Mouse (Mus musculus): Measurements from ENCODE around the gene Ints5. TPM values are rescaled to one million over a fixed set of nuclear protein-coding genes. Genes with fewer than 3 reads are reported as not detected.
"Not testable (repeated sequence)": the region's sequence is repeated elsewhere in the genome, so short reads cannot be mapped to it uniquely, and the experiment has no call there.

Ints5 gene
- polyA plus RNA-seq, 1 experiment from 2014 or later = 30.5 TPM

DNA sequence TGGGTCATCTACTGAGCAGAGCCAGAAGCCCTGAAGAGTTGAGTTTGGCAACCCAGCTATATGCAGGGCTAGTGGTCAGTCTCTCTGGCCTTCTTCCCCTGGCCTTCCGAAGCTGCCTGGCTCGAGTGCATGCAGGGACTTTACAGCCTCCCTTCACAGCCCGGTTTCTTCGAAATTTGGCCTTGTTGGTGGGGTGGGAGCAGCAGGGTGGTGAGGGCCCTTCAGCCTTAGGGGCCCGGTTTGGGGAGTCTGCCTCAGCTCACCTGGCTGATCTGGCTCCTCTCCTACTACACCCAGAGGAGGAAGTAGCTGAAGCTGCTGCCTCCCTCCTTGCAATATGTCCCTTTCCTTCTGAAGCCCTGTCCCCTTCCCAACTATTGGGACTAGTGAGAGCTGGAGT lies 3.4 kb downstream of the Ints5 start:
- not testable (repeated sequence) for H3K9ac ChIP-seq (replicated peaks; ENCODE audit: low read length)

GRCm38 (mm10) chr19:8897211-8897864 lies 4.5 kb downstream of the Ints5 start:
- Histone ChIP-seq H3K9ac (replicated peaks; ENCODE audit: low read length) (peak overlapping the region; percentile 46), H3K4me2 (ENCODE audit: low read depth, low read length) (peak overlapping the region; percentile 44), H3K27ac (replicated peaks; ENCODE audit: low read depth, low read length) (peak overlapping the region; percentile 56; the same call in 1 of the 2 replicates), H3K4me3 (ENCODE audit: low read depth, low read length) (peak overlapping the region; percentile 80)
- 22% methylated on average over 21 of the region's 21 CpGs for WGBS
- not testable (repeated sequence) for H3K4me1 ChIP-seq (ENCODE audit: control insufficient read depth, insufficient read depth, low read length); H3K27me3 ChIP-seq (ENCODE audit: control insufficient read depth, insufficient read depth, low read length); H3K36me3 ChIP-seq (replicated peaks; ENCODE audit: control insufficient read depth, insufficient read depth, low read depth, low read length); H3K9me3 ChIP-seq (replicated peaks; ENCODE audit: control insufficient read depth, low read length)
- peak; percentile 19 for ATAC-seq (replicated peaks; ENCODE audit: insufficient number of reproducible peaks, low FRiP score, low TSS enrichment, low read depth)
- DNase-seq (ENCODE audit: low spot score) = peak; percentile 47

More for the DNA sequence above, 3.4 kb downstream of the Ints5 start:
- H3K27ac ChIP-seq (replicated peaks; ENCODE audit: low read depth, low read length); H3K4me1 ChIP-seq (ENCODE audit: control insufficient read depth, insufficient read depth, low read length); H3K4me3 ChIP-seq (ENCODE audit: low read depth, low read length); H3K9me3 ChIP-seq (replicated peaks; ENCODE audit: control insufficient read depth, low read length); H3K4me2 ChIP-seq (ENCODE audit: low read depth, low read length); H3K27me3 ChIP-seq (ENCODE audit: control insufficient read depth, insufficient read depth, low read length); ATAC-seq (replicated peaks; ENCODE audit: insufficient number of reproducible peaks, low FRiP score, low TSS enrichment, low read depth); DNase-seq (ENCODE audit: low spot score); H3K36me3 ChIP-seq (replicated peaks; ENCODE audit: control insufficient read depth, insufficient read depth, low read depth, low read length): not testable (repeated sequence)
- WGBS = 85% methylated on average over 5 of the region's 5 CpGs

GRCm38 (mm10) chr19:8897865-8898495 lies 5.2 kb downstream of the Ints5 start, which contains the start of gene Ganab:
Gene Ganab (plus strand): TSS chr19:8898071.
- H3K27me3 ChIP-seq (ENCODE audit: control insufficient read depth, insufficient read depth, low read length) = no peaks in the 10 kb centered on the region
- peak within 1 kb of the TSS; percentile 80 for H3K4me3 ChIP-seq (ENCODE audit: low read depth, low read length)
- H3K4me2 ChIP-seq (ENCODE audit: low read depth, low read length) = peak within 1 kb of the TSS; percentile 72
- ATAC-seq (replicated peaks; ENCODE audit: insufficient number of reproducible peaks, low FRiP score, low TSS enrichment, low read depth) (peak; percentile 98), DNase-seq (ENCODE audit: low spot score) (peak; percentile 99)
- H3K36me3 ChIP-seq (replicated peaks; ENCODE audit: control insufficient read depth, insufficient read depth, low read depth, low read length) = peaks cover 3% of the 10 kb centered on the region
- no peaks in the 10 kb centered on the region for H3K9me3 ChIP-seq (replicated peaks; ENCODE audit: control insufficient read depth, low read length)
- WGBS = under 1% methylated on average over 53 of the region's 53 CpGs
- H3K27ac ChIP-seq (replicated peaks; ENCODE audit: low read depth, low read length) = peak within 1 kb of the TSS; percentile 78
- H3K4me1 ChIP-seq (ENCODE audit: control insufficient read depth, insufficient read depth, low read length) = no peaks in the 10 kb centered on the region
- H3K9ac ChIP-seq (replicated peaks; ENCODE audit: low read length) = peak within 1 kb of the TSS; percentile 81

DNA sequence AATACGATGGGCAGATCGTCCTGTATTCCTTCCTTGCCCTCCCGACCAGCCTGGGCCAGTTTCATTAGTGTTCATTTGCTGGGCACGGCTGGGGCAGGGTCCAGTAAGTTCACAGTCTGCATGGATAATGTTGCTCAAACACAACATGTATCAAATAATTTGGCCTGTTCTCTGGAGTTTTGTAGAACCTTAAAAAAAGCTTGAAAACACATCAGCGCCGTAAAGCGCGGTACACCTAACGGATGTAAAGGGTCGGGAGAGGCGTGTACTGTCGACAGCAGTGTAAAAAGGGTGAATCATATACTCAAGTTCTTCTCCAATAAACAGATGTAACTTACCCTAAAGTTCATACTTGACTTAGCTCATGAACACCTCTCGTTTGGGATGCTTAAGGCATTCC lies 5.8 kb downstream of the Ints5 start:
- DNase-seq (ENCODE audit: low spot score) (no peak), ATAC-seq (replicated peaks; ENCODE audit: insufficient number of reproducible peaks, low FRiP score, low TSS enrichment, low read depth) (0 out of 2 replicates have a peak, but pooled peaks have one; percentile 1)
- peak overlapping the region; percentile 80 for H3K4me3 ChIP-seq (ENCODE audit: low read depth, low read length)
- WGBS = 12% methylated on average over 13 of the region's 13 CpGs
- H3K9me3 ChIP-seq (replicated peaks; ENCODE audit: control insufficient read depth, low read length) = no peaks in the 10 kb centered on the region
- peak overlapping the region; percentile 81 for H3K9ac ChIP-seq (replicated peaks; ENCODE audit: low read length)
- peak overlapping the region; percentile 72 for H3K4me2 ChIP-seq (ENCODE audit: low read depth, low read length)
- no peaks in the 10 kb centered on the region for H3K4me1 ChIP-seq (ENCODE audit: control insufficient read depth, insufficient read depth, low read length)
- no peaks in the 10 kb centered on the region for H3K27me3 ChIP-seq (ENCODE audit: control insufficient read depth, insufficient read depth, low read length)
- H3K27ac ChIP-seq (replicated peaks; ENCODE audit: low read depth, low read length) = peak overlapping the region; percentile 78; the same call in 1 of the 2 replicates
- H3K36me3 ChIP-seq (replicated peaks; ENCODE audit: control insufficient read depth, insufficient read depth, low read depth, low read length) = peaks cover 3% of the 10 kb centered on the region

DNA sequence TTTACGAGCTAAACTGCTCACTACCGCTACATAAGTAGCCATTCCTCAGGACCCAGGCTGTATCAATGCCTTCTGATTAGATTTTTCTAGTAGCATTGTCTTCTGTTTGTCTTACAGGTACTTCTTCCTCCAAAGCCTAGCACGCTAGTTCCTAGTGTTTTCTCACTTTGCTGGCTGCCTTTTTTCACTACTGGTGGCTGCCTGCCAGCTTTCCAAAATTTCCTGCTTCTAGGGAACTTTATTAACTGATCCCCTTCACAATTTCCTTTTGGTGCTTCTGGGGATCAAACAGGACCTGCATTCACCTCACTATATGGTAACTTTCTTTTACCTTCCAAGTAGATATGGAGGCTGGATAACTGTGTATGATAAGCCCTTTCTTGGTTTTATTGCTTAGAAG lies 6.3 kb downstream of the Ints5 start:
- DNase-seq (ENCODE audit: low spot score) = no peak
- Histone ChIP-seq H3K9ac (replicated peaks; ENCODE audit: low read length) (peak overlapping the region; percentile 81), H3K4me3 (ENCODE audit: low read depth, low read length) (peak overlapping the region; percentile 80), H3K27ac (replicated peaks; ENCODE audit: low read depth, low read length) (no peak overlapping the region), H3K27me3 (ENCODE audit: control insufficient read depth, insufficient read depth, low read length) (no peaks in the 10 kb centered on the region), H3K36me3 (replicated peaks; ENCODE audit: control insufficient read depth, insufficient read depth, low read depth, low read length) (peaks cover 3% of the 10 kb centered on the region), H3K4me1 (ENCODE audit: control insufficient read depth, insufficient read depth, low read length) (no peaks in the 10 kb centered on the region), H3K4me2 (ENCODE audit: low read depth, low read length) (peak overlapping the region; percentile 72), H3K9me3 (replicated peaks; ENCODE audit: control insufficient read depth, low read length) (no peaks in the 10 kb centered on the region)
- WGBS = 68% methylated on average over 3 of the region's 3 CpGs
- no peak for ATAC-seq (replicated peaks; ENCODE audit: insufficient number of reproducible peaks, low FRiP score, low TSS enrichment, low read depth)

DNA sequence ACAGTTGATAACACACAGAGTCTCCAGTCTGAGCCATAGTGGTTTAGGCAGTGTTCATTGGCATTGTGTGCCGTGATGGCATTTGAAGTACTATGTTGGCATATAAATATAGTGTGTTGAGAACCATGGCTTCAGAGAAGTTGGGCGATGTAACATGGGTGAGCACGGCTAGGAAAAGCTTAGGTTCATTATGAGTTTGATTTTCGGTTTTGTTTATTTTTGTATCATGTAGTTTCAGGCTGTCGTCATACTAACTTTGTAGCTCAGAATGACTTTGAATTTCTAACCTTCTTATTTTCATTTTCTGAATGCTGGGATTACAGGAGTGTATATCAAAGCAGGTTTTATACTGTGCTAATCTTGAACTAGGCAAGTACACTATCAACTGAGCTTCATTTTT lies 10.6 kb downstream of the Ints5 start:
- Histone ChIP-seq H3K27ac (replicated peaks; ENCODE audit: low read depth, low read length) (no peak overlapping the region), H3K9ac (replicated peaks; ENCODE audit: low read length) (no peak overlapping the region), H3K4me2 (ENCODE audit: low read depth, low read length) (no peak overlapping the region), H3K9me3 (replicated peaks; ENCODE audit: control insufficient read depth, low read length) (no peaks in the 10 kb centered on the region), H3K4me3 (ENCODE audit: low read depth, low read length) (no peak overlapping the region), H3K4me1 (ENCODE audit: control insufficient read depth, insufficient read depth, low read length) (no peaks in the 10 kb centered on the region), H3K27me3 (ENCODE audit: control insufficient read depth, insufficient read depth, low read length) (no peaks in the 10 kb centered on the region), H3K36me3 (replicated peaks; ENCODE audit: control insufficient read depth, insufficient read depth, low read depth, low read length) (peaks cover 12% of the 10 kb centered on the region)
- DNase-seq (ENCODE audit: low spot score) (no peak), ATAC-seq (replicated peaks; ENCODE audit: insufficient number of reproducible peaks, low FRiP score, low TSS enrichment, low read depth) (no peak)
- WGBS = 92% methylated on average over 5 of the region's 5 CpGs

- no peak for ATAC-seq (replicated peaks; ENCODE audit: insufficient number of reproducible peaks, low FRiP score, low TSS enrichment, low read depth)
- H3K9ac ChIP-seq (replicated peaks; ENCODE audit: low read length) = no peak overlapping the region
- 89% methylated on average over 6 of the region's 6 CpGs for WGBS
- no peaks in the 10 kb centered on the region for H3K9me3 ChIP-seq (replicated peaks; ENCODE audit: control insufficient read depth, low read length)
- no peaks in the 10 kb centered on the region for H3K4me1 ChIP-seq (ENCODE audit: control insufficient read depth, insufficient read depth, low read length)
- no peak overlapping the region for H3K27ac ChIP-seq (replicated peaks; ENCODE audit: low read depth, low read length)
- H3K27me3 ChIP-seq (ENCODE audit: control insufficient read depth, insufficient read depth, low read length) = no peaks in the 10 kb centered on the region
- H3K36me3 ChIP-seq (replicated peaks; ENCODE audit: control insufficient read depth, insufficient read depth, low read depth, low read length) = peaks cover 33% of the 10 kb centered on the region
- no peak overlapping the region for H3K4me3 ChIP-seq (ENCODE audit: low read depth, low read length)
- H3K4me2 ChIP-seq (ENCODE audit: low read depth, low read length) = no peak overlapping the region
- no peak for DNase-seq (ENCODE audit: low spot score)
Observed at GRCm38 (mm10) chr19:8908531-8908930, 15.7 kb downstream of the Ints5 start.

- DNase-seq (ENCODE audit: low spot score) = no peak
- no peaks in the 10 kb centered on the region for H3K27me3 ChIP-seq (ENCODE audit: control insufficient read depth, insufficient read depth, low read length)
- H3K4me1 ChIP-seq (ENCODE audit: control insufficient read depth, insufficient read depth, low read length) = no peaks in the 10 kb centered on the region
- H3K27ac ChIP-seq (replicated peaks; ENCODE audit: low read depth, low read length) = no peak overlapping the region
- no peak overlapping the region for H3K9ac ChIP-seq (replicated peaks; ENCODE audit: low read length)
- 90% methylated on average over 5 of the region's 5 CpGs for WGBS
- H3K4me3 ChIP-seq (ENCODE audit: low read depth, low read length) = no peak overlapping the region
- ATAC-seq (replicated peaks; ENCODE audit: insufficient number of reproducible peaks, low FRiP score, low TSS enrichment, low read depth) = no peak
- no peaks in the 10 kb centered on the region for H3K9me3 ChIP-seq (replicated peaks; ENCODE audit: control insufficient read depth, low read length)
- peaks cover 49% of the 10 kb centered on the region for H3K36me3 ChIP-seq (replicated peaks; ENCODE audit: control insufficient read depth, insufficient read depth, low read depth, low read length)
- H3K4me2 ChIP-seq (ENCODE audit: low read depth, low read length) = no peak overlapping the region
Observed at GRCm38 (mm10) chr19:8911810-8912209, 19.0 kb downstream of the Ints5 start.

Measured in embryonic facial prominence, embryonic 11.5 days (tissue).